Comparison of ENCODE assay signal across 8 mouse cellular contexts in the genomic region with DNA sequence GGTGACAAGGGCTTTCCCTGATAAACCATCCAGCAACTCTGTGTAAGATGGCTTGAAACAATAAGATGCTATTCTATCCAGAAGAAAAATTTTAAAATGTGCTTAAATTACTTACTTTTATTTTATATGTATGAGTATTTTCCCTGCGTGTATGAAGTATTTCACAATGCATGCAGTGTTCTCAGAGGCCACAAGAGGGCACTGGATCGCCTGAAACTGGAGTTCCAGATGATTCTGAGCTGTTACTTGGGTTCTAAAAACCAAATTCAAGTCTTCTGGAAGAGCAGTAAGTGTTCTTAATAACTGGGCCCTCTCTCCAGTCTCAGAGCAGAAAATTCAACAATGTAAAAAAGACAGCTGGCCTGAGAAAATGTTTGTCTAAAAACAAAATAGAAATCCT. TPM values are rescaled to one million over a fixed set of nuclear protein-coding genes. Genes with fewer than 3 reads are reported as not detected.
DNase-seq lines count a peak whose midpoint lies in the region; ATAC-seq and TF ChIP-seq lines count a peak whose summit lies in the region.

No protein-coding gene starts in this region.

- H3K4me1 ChIP-seq in kidney, adult 2 months (ENCODE audit: control insufficient read depth, insufficient read depth, low read length): no peaks in the 10 kb centered on the region
- no peaks in the 10 kb centered on the region for H3K4me1 ChIP-seq in kidney, embryonic 15.5 days
- peaks cover 8% of the 10 kb centered on the region for H3K4me1 ChIP-seq in cerebellum, adult 2 months (ENCODE audit: control insufficient read depth, insufficient read depth, low read length)
- H3K4me1 ChIP-seq in neural tube, embryonic 11.5 days (ENCODE audit: control insufficient read depth, insufficient read depth, low read length): no peaks in the 10 kb centered on the region

- H3K9me3 ChIP-seq in kidney, embryonic 15.5 days (replicated peaks): no peaks in the 10 kb centered on the region
- H3K9me3 ChIP-seq in neural tube, embryonic 11.5 days (ENCODE audit: control insufficient read depth, low read length): no peaks in the 10 kb centered on the region

- no peak overlapping the region for H3K4me2 ChIP-seq in kidney, embryonic 15.5 days
- H3K4me2 ChIP-seq in neural tube, embryonic 11.5 days (ENCODE audit: low read depth): no peak overlapping the region

- ATAC-seq in kidney, embryonic 15.5 days (replicated peaks; ENCODE audit: low FRiP score): no peak
- ATAC-seq in neural tube, embryonic 11.5 days (ENCODE audit: insufficient read depth, low FRiP score, low TSS enrichment): no peak

- H3K4me3 ChIP-seq in kidney, adult 2 months (ENCODE audit: insufficient read depth, low read depth, low read length): no peak overlapping the region
- H3K4me3 ChIP-seq in kidney, embryonic 15.5 days (replicated peaks): no peak overlapping the region
- H3K4me3 ChIP-seq in cerebellum, adult 2 months (replicated peaks; ENCODE audit: insufficient read depth, low read depth, low read length): no peak overlapping the region
- no peak overlapping the region for H3K4me3 ChIP-seq in neural tube, embryonic 11.5 days (ENCODE audit: low read depth, low read length)

- no peak overlapping the region for H3K9ac ChIP-seq in kidney, embryonic 15.5 days
- no peak overlapping the region for H3K9ac ChIP-seq in neural tube, embryonic 11.5 days (ENCODE audit: low read length)

- no peak overlapping the region for H3K27ac ChIP-seq in kidney, adult 2 months (ENCODE audit: insufficient read depth, low read depth, low read length)
- no peak overlapping the region for H3K27ac ChIP-seq in kidney, embryonic 15.5 days
- no peak overlapping the region for H3K27ac ChIP-seq in cerebellum, adult 2 months (ENCODE audit: insufficient read depth, low read length)
- H3K27ac ChIP-seq in neural tube, embryonic 11.5 days (ENCODE audit: low read depth, low read length): no peak overlapping the region

- 4% methylated on average over 2 of the region's 2 CpGs for WGBS in kidney, adult 2 months
- WGBS in kidney, embryonic 15.5 days: 13% methylated on average over 2 of the region's 2 CpGs
- WGBS in cerebellum, adult 2 months: 6% methylated on average over 2 of the region's 2 CpGs
- 5% methylated on average over 2 of the region's 2 CpGs for WGBS in neural tube, embryonic 11.5 days

- no peak for TF ChIP-seq POLR2A in kidney, adult 2 months (IDR thresholded peaks at IDR 0.05; ENCODE audit: low read depth, low read length)
- TF ChIP-seq POLR2A in cerebellum, adult 2 months (IDR thresholded peaks at IDR 0.05; ENCODE audit: borderline replicate concordance, insufficient read depth, low read length): no peak

- peak; percentile 65 for TF ChIP-seq CTCF in kidney, adult 2 months (conservative IDR thresholded peaks at IDR 0.05; ENCODE audit: insufficient read depth, insufficient read length, low read depth, low read length)
- TF ChIP-seq CTCF in cerebellum, adult 2 months (IDR thresholded peaks at IDR 0.05; ENCODE audit: borderline replicate concordance, insufficient read depth, low read depth, low read length): peak; percentile 64; the same call in 1 of the 2 replicates

- peak; percentile 58 for DNase-seq in kidney, adult 2 months
- peak; percentile 26 for DNase-seq in MEL-GATA-1-ER (ENCODE audit: extremely low read depth, low read depth)
- DNase-seq in cerebellum, adult 2 months: peak; percentile 68 to 77
- DNase-seq in gastrocnemius, postnatal 36 days: peak; percentile 34 to 42
- DNase-seq in left cerebral cortex, postnatal 10 days (ENCODE audit: extremely low spot score in 1 of 2, low spot score in 2 of 2): peak; percentile 48 to 56
- DNase-seq in neural tube, embryonic 11.5 days (ENCODE audit: low spot score): peak; percentile 55
- DNase-seq in thymus, postnatal 4 days: peak; percentile 85

- intact Hi-C loops in gastrocnemius, postnatal 36 days (cut with DNase I): loop anchor here (5.0 kb wide), 1 partner anchor 38 kb away; no protein-coding TSS in a partner anchor
- intact Hi-C loops in left cerebral cortex, postnatal 10 days (cut with DNase I): no loop called here

- no peaks in the 10 kb centered on the region for H3K27me3 ChIP-seq in kidney, adult 2 months (replicated peaks; ENCODE audit: control insufficient read depth, insufficient read depth, low read length)
- no peaks in the 10 kb centered on the region for H3K27me3 ChIP-seq in kidney, embryonic 15.5 days
- H3K27me3 ChIP-seq in cerebellum, adult 2 months (ENCODE audit: control insufficient read depth, insufficient read depth, low read length): no peaks in the 10 kb centered on the region
- no peaks in the 10 kb centered on the region for H3K27me3 ChIP-seq in neural tube, embryonic 11.5 days (ENCODE audit: control insufficient read depth, insufficient read depth, low read length)

- H3K36me3 ChIP-seq in kidney, adult 2 months (ENCODE audit: control insufficient read depth, insufficient read depth, low read length): no peaks in the 10 kb centered on the region
- H3K36me3 ChIP-seq in kidney, embryonic 15.5 days: peaks cover 11% of the 10 kb centered on the region
- H3K36me3 ChIP-seq in neural tube, embryonic 11.5 days (ENCODE audit: control insufficient read depth, insufficient read depth, low read length): no peaks in the 10 kb centered on the region

RNA-seq across cellular contexts. Expression of gene Mterf2, which starts 26.4 kb away (rescaled TPM):
- 4.9 and 10.1 TPM in 2 replicates for polyA plus RNA-seq in kidney, adult 2 months (2012; rRNA removed)
- 14.9 and 15.9 TPM in 2 replicates for polyA plus RNA-seq in kidney, embryonic 15.5 days (2015; fragmentation: Nextera tagmentation; extraction: Ambion mirVana)
- 22.4 and 23.0 TPM in 2 replicates for polyA plus RNA-seq in cerebellum, adult 2 months (2012; rRNA removed)
- total RNA-seq in gastrocnemius, postnatal 36 days (2021): 10 to 100 TPM in 1 of 2 experiments, 1 to 10 TPM in 1; 8.4 to 14.9 TPM
- 10 to 100 TPM; 13.8 to 16.4 TPM for total RNA-seq in left cerebral cortex, postnatal 10 days (2021)
- 35.9 and 38.8 TPM in 2 replicates for polyA plus RNA-seq in neural tube, embryonic 11.5 days (2014; fragmentation: Nextera tagmentation; extraction: Ambion mirVana)

RNA-seq across cellular contexts. Expression of gene Cry1, which starts 30.7 kb away (rescaled TPM):
- polyA plus RNA-seq in kidney, adult 2 months (2012; rRNA removed): 1.3 TPM in 2 replicates
- 31.0 and 32.9 TPM in 2 replicates for polyA plus RNA-seq in kidney, embryonic 15.5 days (2015; fragmentation: Nextera tagmentation; extraction: Ambion mirVana)
- 23.8 and 24.6 TPM in 2 replicates for polyA plus RNA-seq in cerebellum, adult 2 months (2012; rRNA removed)
- total RNA-seq in gastrocnemius, postnatal 36 days (2021): 1 to 10 TPM; 8.3 to 8.6 TPM
- total RNA-seq in left cerebral cortex, postnatal 10 days (2021): 10 to 100 TPM; 17.8 to 18.7 TPM
- polyA plus RNA-seq in neural tube, embryonic 11.5 days (2014; fragmentation: Nextera tagmentation; extraction: Ambion mirVana): 31.7 and 34.2 TPM in 2 replicates

RNA-seq across cellular contexts. Expression of gene Tmem263, which starts 51.8 kb away (rescaled TPM):
- polyA plus RNA-seq in kidney, adult 2 months (2012; rRNA removed): 2.3 and 2.5 TPM in 2 replicates
- 80.4 and 82.5 TPM in 2 replicates for polyA plus RNA-seq in kidney, embryonic 15.5 days (2015; fragmentation: Nextera tagmentation; extraction: Ambion mirVana)
- 14.0 and 14.2 TPM in 2 replicates for polyA plus RNA-seq in cerebellum, adult 2 months (2012; rRNA removed)
- total RNA-seq in gastrocnemius, postnatal 36 days (2021): 10 to 100 TPM in 1 of 2 experiments, 1 to 10 TPM in 1; 8.9 to 10.3 TPM
- total RNA-seq in left cerebral cortex, postnatal 10 days (2021): 10 to 100 TPM; 31.7 to 33.3 TPM
- 59.5 and 65.7 TPM in 2 replicates for polyA plus RNA-seq in neural tube, embryonic 11.5 days (2014; fragmentation: Nextera tagmentation; extraction: Ambion mirVana)

RNA-seq across cellular contexts. Expression of gene Fhl4, which starts 51.9 kb away (rescaled TPM):
- 0.28 and 0.33 TPM in 2 replicates for polyA plus RNA-seq in kidney, adult 2 months (2012; rRNA removed)
- 0.68 and 0.99 TPM in 2 replicates for polyA plus RNA-seq in kidney, embryonic 15.5 days (2015; fragmentation: Nextera tagmentation; extraction: Ambion mirVana)
- polyA plus RNA-seq in cerebellum, adult 2 months (2012; rRNA removed): 0.82 and 0.87 TPM in 2 replicates
- under 1 TPM; 0.12 to 0.31 TPM for total RNA-seq in gastrocnemius, postnatal 36 days (2021)
- 1 to 10 TPM; 1.0 to 1.1 TPM for total RNA-seq in left cerebral cortex, postnatal 10 days (2021)
- 0.84 and 0.93 TPM in 2 replicates for polyA plus RNA-seq in neural tube, embryonic 11.5 days (2014; fragmentation: Nextera tagmentation; extraction: Ambion mirVana)

Comparison
In these comparisons a context has a peak if more than half of its experiments do, and no peak if none do; other contexts are left out.
1. RNA of gene Cry1, which starts 30.7 kb away (polyA plus RNA-seq): 31.7 to 34.2 TPM in neural tube, embryonic 11.5 days, 31.0 to 32.9 TPM in kidney, embryonic 15.5 days and 23.8 to 24.6 TPM in cerebellum, adult 2 months; 1.3 TPM in kidney, adult 2 months; every median in the first group is over 10 times any median in the second.
2. DNase-seq: peak in every context shown above with its lines; median percentile 85 in thymus, postnatal 4 days; 72 in cerebellum, adult 2 months; 58 in kidney, adult 2 months; 55 in neural tube, embryonic 11.5 days; 52 in left cerebral cortex, postnatal 10 days; 38 in gastrocnemius, postnatal 36 days; 26 in MEL-GATA-1-ER.